Mouse (Mus musculus) hindbrain, postnatal 0 days (tissue): ENCODE results near the gene Nfkb1. TPM values are rescaled to one million over a fixed set of nuclear protein-coding genes. Genes with fewer than 3 reads are reported as not detected.

Experiments used
- ATAC-seq: fragments of 200-750 bp; cut with Nextera tagmentation; 2 replicates; pipeline ENCODE4 v1.8.0; 2017; ENCODE audit warnings: mild to moderate bottlenecking, moderate TSS enrichment, moderate library complexity
- DNase-seq: peaks from one replicate; pipeline ENCODE4 v3.0.0-alpha.2; 2015; ENCODE audit warnings: low spot score
- H3K27ac ChIP-seq: fragments of 300-500 bp; sonication (generic); 2 replicates; pipeline ENCODE4 v1.5.1; 2014; ENCODE audit warnings: mild to moderate bottlenecking
- H3K27me3 ChIP-seq: fragments of 300-500 bp; sonication (generic); 2 replicates; pipeline ENCODE4 v1.6.1; 2014; ENCODE audit warnings: low read length, mixed read lengths; ENCODE audit not compliant: insufficient read depth
- H3K36me3 ChIP-seq: fragments of 300-500 bp; sonication (generic); 2 replicates; pipeline ENCODE4 v1.6.1; 2014; ENCODE audit warnings: low read length, mixed read lengths; ENCODE audit not compliant: insufficient read depth
- H3K4me1 ChIP-seq: fragments of 300-500 bp; sonication (generic); 2 replicates; pipeline ENCODE4 v1.6.1; 2014; ENCODE audit warnings: antibody characterized with exemption, low read length, mixed read lengths; ENCODE audit not compliant: insufficient read depth
- H3K4me2 ChIP-seq: fragments of 300-500 bp; sonication (generic); 2 replicates; pipeline ENCODE4 v1.6.1; 2014; ENCODE audit warnings: low read depth, mild to moderate bottlenecking, low read length, moderate library complexity, mixed read lengths
- H3K4me3 ChIP-seq: fragments of 300-500 bp; sonication (generic); 2 replicates; pipeline ENCODE4 v1.5.1; 2014; ENCODE audit warnings: low read length
- H3K9ac ChIP-seq: fragments of 300-500 bp; sonication (generic); replicated peaks from 2 replicates; pipeline ENCODE4 v1.6.1; 2014; ENCODE audit warnings: mild to moderate bottlenecking, low read length, moderate library complexity, mixed read lengths
- H3K9me3 ChIP-seq: fragments of 300-500 bp; sonication (generic); 2 replicates; pipeline ENCODE4 v1.6.1; 2016; ENCODE audit warnings: low read length, mixed read lengths
- CTCF ChIP-seq: IDR thresholded peaks from 2 replicates; pipeline ENCODE4 v1.5.1; 2016; ENCODE audit warnings: antibody characterized with exemption, control low read depth, low read depth
- WGBS: fragments of 180-500 bp; shearing (Covaris S2); extraction: QIAGEN DNeasy Blood & Tissue Kit; methylation state at CpG from one replicate; pipeline ENCODE4 v1.1.7; 2014; 5-methylcytosine and 5-hydroxymethylcytosine counted together
- polyA plus RNA-seq: library from polyadenylated mRNA; unstranded; fragments of >200 nt; fragmentation: Nextera tagmentation; extraction: Ambion mirVana; gene quantifications from 2 replicates; pipeline ENCODE4 v1.2.1, GENCODE M21; 2015
- total RNA-seq: library from RNA; depleted of rRNA; stranded (reverse); fragments of >200 nt; gene quantifications from 2 replicates; pipeline ENCODE4 v1.2.3, GENCODE M21; 2014

Nfkb1 gene
- total and polyA plus RNA-seq, 2 experiments from 2014 or later: 5.1 to 40.1 TPM

- Histone ChIP-seq H3K4me1 (no peaks in the 10 kb centered on the region), H3K27me3 (no peaks in the 10 kb centered on the region), H3K9me3 (no peaks in the 10 kb centered on the region), H3K27ac (no peak overlapping the region), H3K4me2 (no peak overlapping the region), H3K4me3 (no peak overlapping the region), H3K36me3 (peaks cover 34% of the 10 kb centered on the region; the same call in 1 of the 2 replicates), H3K9ac (no peak overlapping the region)
- ATAC-seq: no peak
- 88% methylated on average over 8 of the region's 8 CpGs for WGBS
- TF ChIP-seq CTCF: no peak
- no peak for DNase-seq
Measured at GRCm38 (mm10) chr3:135606592-135606991, 84.8 kb downstream of the Nfkb1 start.

- Histone ChIP-seq H3K4me2 (no peak overlapping the region), H3K27me3 (no peaks in the 10 kb centered on the region), H3K36me3 (peaks cover 37% of the 10 kb centered on the region), H3K27ac (no peak overlapping the region), H3K4me1 (no peaks in the 10 kb centered on the region), H3K9ac (no peak overlapping the region), H3K9me3 (no peaks in the 10 kb centered on the region), H3K4me3 (no peak overlapping the region)
- WGBS: 87% methylated on average over 4 of the region's 4 CpGs
- TF ChIP-seq CTCF: no peak
- ATAC-seq: no peak
- DNase-seq: no peak
Measured at GRCm38 (mm10) chr3:135605474-135605873, 85.9 kb downstream of the Nfkb1 start.

- H3K36me3 ChIP-seq: peaks cover 42% of the 10 kb centered on the region
- H3K9me3 ChIP-seq: no peaks in the 10 kb centered on the region
- 86% methylated on average over 10 of the region's 10 CpGs for WGBS
- DNase-seq: no peak
- no peaks in the 10 kb centered on the region for H3K27me3 ChIP-seq
- H3K4me3 ChIP-seq: no peak overlapping the region
- TF ChIP-seq CTCF: no peak
- H3K4me2 ChIP-seq: no peak overlapping the region
- H3K9ac ChIP-seq: no peak overlapping the region
- no peaks in the 10 kb centered on the region for H3K4me1 ChIP-seq
- no peak overlapping the region for H3K27ac ChIP-seq
- no peak for ATAC-seq
Measured at GRCm38 (mm10) chr3:135604626-135605417, 86.5 kb downstream of the Nfkb1 start.

- WGBS: 83% methylated on average over 10 of the region's 10 CpGs
- Histone ChIP-seq H3K4me1 (no peaks in the 10 kb centered on the region), H3K4me3 (no peak overlapping the region), H3K27me3 (no peaks in the 10 kb centered on the region), H3K9ac (no peak overlapping the region), H3K4me2 (no peak overlapping the region), H3K27ac (no peak overlapping the region), H3K9me3 (no peaks in the 10 kb centered on the region), H3K36me3 (peaks cover 44% of the 10 kb centered on the region)
- no peak for TF ChIP-seq CTCF
- ATAC-seq (no peak), DNase-seq (no peak)
Measured at GRCm38 (mm10) chr3:135602731-135603130, 88.6 kb downstream of the Nfkb1 start.

GRCm38 (mm10) chr3:135598355-135598754 is 93.0 kb downstream of the Nfkb1 start:
- no peak overlapping the region for H3K27ac ChIP-seq
- no peak for DNase-seq

GRCm38 (mm10) chr3:135597014-135597413 is 94.3 kb downstream of the Nfkb1 start:
- Histone ChIP-seq H3K9ac (no peak overlapping the region), H3K9me3 (no peaks in the 10 kb centered on the region), H3K36me3 (peaks cover 37% of the 10 kb centered on the region), H3K4me2 (no peak overlapping the region), H3K4me1 (no peaks in the 10 kb centered on the region), H3K27me3 (no peaks in the 10 kb centered on the region), H3K27ac (no peak overlapping the region), H3K4me3 (no peak overlapping the region)
- WGBS: 48% methylated on average over 4 of the region's 4 CpGs
- TF ChIP-seq CTCF: no peak
- DNase-seq (no peak), ATAC-seq (no peak)

More at GRCm38 (mm10) chr3:135598355-135598754, 93.0 kb downstream of the Nfkb1 start:
- Histone ChIP-seq H3K4me3 (no peak overlapping the region), H3K9ac (no peak overlapping the region), H3K4me1 (no peaks in the 10 kb centered on the region), H3K36me3 (peaks cover 42% of the 10 kb centered on the region), H3K27me3 (no peaks in the 10 kb centered on the region), H3K4me2 (no peak overlapping the region), H3K9me3 (no peaks in the 10 kb centered on the region)
- 94% methylated on average over 2 of the region's 3 CpGs for WGBS
- no peak for TF ChIP-seq CTCF
- no peak for ATAC-seq
